Mouse (Mus musculus) heart, adult 2 months (tissue): ENCODE measurements around the gene Pde4d.

Experiments used
- EP300 ChIP-seq: fragments of 200-500 bp; IDR thresholded peaks from 2 replicates; pipeline ENCODE4 v1.6.1; 2011; ENCODE audit warnings: low read depth, low read length, control low read depth; ENCODE audit not compliant: insufficient read depth
- POLR2A ChIP-seq: fragments of 200-500 bp; IDR thresholded peaks from 2 replicates; pipeline ENCODE4 v1.6.1; 2011; ENCODE audit warnings: mild to moderate bottlenecking, low read depth, low read length, control low read depth; ENCODE audit not compliant: insufficient read depth

DNA sequence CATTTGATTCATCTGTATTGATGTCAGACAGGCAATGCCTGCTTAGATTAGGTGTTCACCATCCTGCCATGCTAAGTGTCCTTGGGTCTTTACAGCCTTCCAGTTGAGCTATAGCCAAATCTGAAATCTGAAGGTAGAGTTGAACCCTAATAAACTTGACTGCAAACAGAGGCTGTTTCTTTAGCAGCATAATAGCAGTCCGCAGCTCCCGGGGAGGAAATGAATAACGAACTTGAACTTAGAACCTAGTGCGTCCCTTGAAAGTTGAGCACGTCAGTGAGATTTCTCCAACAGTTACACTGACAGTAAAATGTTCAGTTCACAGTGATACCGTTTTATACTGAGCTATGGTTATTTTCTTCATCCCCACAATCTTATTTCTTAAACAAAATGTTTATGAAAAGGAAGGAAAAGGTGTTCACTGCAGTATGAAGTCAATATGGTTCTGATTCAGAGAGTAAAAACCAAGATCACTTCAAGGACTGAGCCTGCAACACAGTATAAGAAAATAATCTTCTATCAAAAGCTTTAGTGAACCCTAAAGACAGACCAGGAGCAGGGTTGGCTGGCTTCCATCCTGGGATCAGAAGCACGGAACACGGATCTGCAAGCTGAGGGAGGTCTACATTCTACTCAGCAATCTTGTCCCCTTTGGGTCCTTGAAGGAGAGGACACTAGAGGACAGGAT lies 1372.1 kb downstream of the Pde4d start:
- TF ChIP-seq POLR2A (no peak; the same call in 1 of the 2 replicates), EP300 (no peak)
